ENCODE assay signal across 42 mouse cellular contexts in genomic region chr3:103759261-103759970, GRCm38 (mm10). TPM values are rescaled to one million over a fixed set of nuclear protein-coding genes. Genes with fewer than 3 reads are reported as not detected.
A peak's percentile ranks its signal among the peaks of the same experiment; 100 is the strongest.
DNase-seq lines count a peak whose midpoint lies in the region; ATAC-seq and TF ChIP-seq lines count a peak whose summit lies in the region.
"Had no signal": no experiment of that assay in that cellular context is flagged by ENCODE, and none has a peak within 500 bp of the region (broad histone marks: within the 10 kb centered on the region; RNA-seq: fewer than 3 reads in every experiment).

No protein-coding gene starts in this region.

- CTCF ChIA-PET in Patski (lab: Charles Lee): interaction anchor here (0.7 to 3.4 kb wide), 8 partner anchors 9 to 339 kb away, joined by 3 to 16 read pairs (median 3); no protein-coding TSS in a partner anchor

- WGBS in intestine, postnatal 0 days: 55% methylated on average over 5 of the region's 5 CpGs
- WGBS in kidney, adult 2 months: 81% methylated on average over 5 of the region's 5 CpGs

- H3K9me3 ChIP-seq in intestine, postnatal 0 days (ENCODE audit: control insufficient read depth): no peaks in the 10 kb centered on the region
- H3K9me3 ChIP-seq: embryonic facial prominence, embryonic 12.5 days; heart, embryonic 13.5 days; hindbrain, embryonic 10.5 days; hindbrain, embryonic 15.5 days; limb, embryonic 13.5 days; liver, embryonic 12.5 days; megakaryocyte, embryonic 14.5 days; neural tube, embryonic 15.5 days had no signal

- intact Hi-C loops in left cerebral cortex, postnatal 14 days (cut with DNase I): loop anchor here (10.0 kb wide), 1 partner anchor 715 kb away; no protein-coding TSS in a partner anchor

- in situ Hi-C loops in Patski (cut with MboI; ENCODE audit: low pct_unique_long_range_greater_than_20kb): no loop called here

- H3K36me3 ChIP-seq in C2C12 (ENCODE audit: control insufficient read depth, insufficient read depth): peaks cover 87% of the 10 kb centered on the region
- peaks cover 46% of the 10 kb centered on the region for H3K36me3 ChIP-seq in intestine, postnatal 0 days (ENCODE audit: control insufficient read depth, insufficient read depth)
- peaks cover 10% of the 10 kb centered on the region for H3K36me3 ChIP-seq in kidney, adult 2 months (ENCODE audit: control insufficient read depth, insufficient read depth, low read length)

- no peaks in the 10 kb centered on the region for H3K4me1 ChIP-seq in intestine, postnatal 0 days (replicated peaks; ENCODE audit: control insufficient read depth, insufficient read depth, low read length)
- no peaks in the 10 kb centered on the region for H3K4me1 ChIP-seq in kidney, adult 2 months (ENCODE audit: control insufficient read depth, insufficient read depth, low read length)
- H3K4me1 ChIP-seq: embryonic facial prominence, embryonic 12.5 days; hindbrain, embryonic 10.5 days; hindbrain, embryonic 15.5 days; limb, embryonic 13.5 days; neural tube, embryonic 15.5 days had no signal

- no peak overlapping the region for H3K27ac ChIP-seq in intestine, postnatal 0 days (ENCODE audit: low read depth, low read length)
- H3K27ac ChIP-seq in kidney, adult 2 months (ENCODE audit: insufficient read depth, low read depth, low read length): no peak overlapping the region
- H3K27ac ChIP-seq: embryonic facial prominence, embryonic 12.5 days; heart, embryonic 13.5 days; hindbrain, embryonic 10.5 days; hindbrain, embryonic 15.5 days; layer of hippocampus, adult 2 months; left cerebral cortex, adult 2 months; limb, embryonic 13.5 days; liver, embryonic 12.5 days; neural tube, embryonic 15.5 days had no signal

- no peak for TF ChIP-seq CTCF in C2C12 (IDR thresholded peaks at IDR 0.05; ENCODE audit: control insufficient read depth, insufficient read depth, insufficient read length)
- TF ChIP-seq CTCF in Patski (IDR thresholded peaks at IDR 0.05): no peak
- no peak for TF ChIP-seq CTCF in intestine, postnatal 0 days (IDR thresholded peaks at IDR 0.05; ENCODE audit: low read depth)
- TF ChIP-seq CTCF in kidney, adult 2 months (conservative IDR thresholded peaks at IDR 0.05; ENCODE audit: insufficient read depth, insufficient read length, low read depth, low read length): no peak

- H3K79me3 ChIP-seq in C2C12 (ENCODE audit: low read depth): peaks cover 3% of the 10 kb centered on the region

- peak; percentile 85 for ATAC-seq in Patski
- ATAC-seq in intestine, postnatal 0 days: peak; percentile 82
- ATAC-seq: CD4-positive, CD25-positive, alpha-beta regulatory T cell, adult 4 months; forebrain, embryonic 16.5 days; liver, embryonic 12.5 days; liver, postnatal 0 days had no signal

- no peaks in the 10 kb centered on the region for H3K79me2 ChIP-seq in C2C12 (ENCODE audit: control insufficient read depth, insufficient read depth)

- DNase-seq in 3T3-L1 (ENCODE audit: low read depth, low spot score) (peak; percentile 91), Patski (ENCODE audit: low read depth, low spot score) (peak; percentile 67)
- no peak for DNase-seq in kidney, adult 2 months
- no peak for DNase-seq in left cerebral cortex, postnatal 14 days (ENCODE audit: low spot score in 2 of 2)
- DNase-seq in frontal cortex, postnatal 10 days (ENCODE audit: low spot score in 2 of 2): no peak
- DNase-seq: cerebellum, adult 11 months; cerebellum, adult 9-11 months; embryo, embryonic 11 days; heart, postnatal 14 days; kidney, postnatal 14 days; liver, postnatal 0 days; lung, postnatal 36 days; midbrain, embryonic 14.5 days; right cerebral cortex, postnatal 25 days; thymus, adult 18-20 months; thymus, postnatal 25 days had no signal

- H3K27me3 ChIP-seq in C2C12 (ENCODE audit: control insufficient read depth, insufficient read depth, insufficient read length) (no peaks in the 10 kb centered on the region), Patski (no peaks in the 10 kb centered on the region)
- no peaks in the 10 kb centered on the region for H3K27me3 ChIP-seq in intestine, postnatal 0 days (replicated peaks; ENCODE audit: control insufficient read depth, insufficient read depth, low read length)
- H3K27me3 ChIP-seq in kidney, adult 2 months (replicated peaks; ENCODE audit: control insufficient read depth, insufficient read depth, low read length): no peaks in the 10 kb centered on the region
- H3K27me3 ChIP-seq: embryonic facial prominence, embryonic 12.5 days; heart, embryonic 13.5 days; hindbrain, embryonic 15.5 days; limb, embryonic 13.5 days; liver, embryonic 12.5 days; megakaryocyte, embryonic 14.5 days; neural tube, embryonic 15.5 days had no signal

- no peak overlapping the region for H3K9ac ChIP-seq in intestine, postnatal 0 days (ENCODE audit: low read depth, low read length)
- H3K9ac ChIP-seq: embryonic facial prominence, embryonic 12.5 days; heart, embryonic 13.5 days; hindbrain, embryonic 15.5 days; limb, embryonic 13.5 days; liver, embryonic 12.5 days; liver, postnatal 0 days; neural tube, embryonic 15.5 days had no signal

- no peak for TF ChIP-seq POLR2A in kidney, adult 2 months (IDR thresholded peaks at IDR 0.05; ENCODE audit: low read depth, low read length)

- H3K4me3 ChIP-seq in C2C12 (ENCODE audit: insufficient read depth, poor library complexity, severe bottlenecking): no peak overlapping the region
- H3K4me3 ChIP-seq in intestine, postnatal 0 days (ENCODE audit: low read depth, low read length): no peak overlapping the region
- H3K4me3 ChIP-seq in kidney, adult 2 months (ENCODE audit: insufficient read depth, low read depth, low read length): no peak overlapping the region
- H3K4me3 ChIP-seq: embryonic facial prominence, embryonic 12.5 days; heart, embryonic 13.5 days; hindbrain, embryonic 10.5 days; hindbrain, embryonic 15.5 days; layer of hippocampus, adult 2 months; left cerebral cortex, adult 2 months; limb, embryonic 13.5 days; liver, embryonic 12.5 days; megakaryocyte, embryonic 14.5 days; neural tube, embryonic 15.5 days had no signal

- no peak overlapping the region for H3K4me2 ChIP-seq in intestine, postnatal 0 days (replicated peaks; ENCODE audit: low read depth)
- H3K4me2 ChIP-seq: embryonic facial prominence, embryonic 12.5 days; heart, embryonic 13.5 days; hindbrain, embryonic 15.5 days; limb, embryonic 13.5 days; liver, embryonic 12.5 days; neural tube, embryonic 15.5 days had no signal

- H3ac ChIP-seq in C2C12 (ENCODE audit: control insufficient read depth, insufficient read length, low read depth): no peak overlapping the region

- POLR2A ChIA-PET in Patski (lab: Charles Lee): interaction anchor here (0.9 kb wide), 1 partner anchor 12 kb away, joined by 4 read pairs; no protein-coding TSS in a partner anchor

TF ChIP-seq in C2C12, 6 proteins besides CTCF, POLR2A, EP300 and RAD21:
- TF ChIP-seq CEBPB (IDR thresholded peaks at IDR 0.05; ENCODE audit: low read depth): peak; percentile 24
- TF ChIP-seq MAX (IDR thresholded peaks at IDR 0.05): peak; percentile 89
- TF ChIP-seq MYOG (IDR thresholded peaks at IDR 0.05; ENCODE audit: control insufficient read depth, extremely low read depth, insufficient read length): no peak
- TF ChIP-seq USF1 (IDR thresholded peaks at IDR 0.05; ENCODE audit: low read depth): no peak
- TF ChIP-seq FOSL1 (IDR thresholded peaks at IDR 0.05; ENCODE audit: insufficient read depth, low read length, poor library complexity, severe bottlenecking): peak; percentile 48
- peak; percentile 56 for TF ChIP-seq MYOD1 (IDR thresholded peaks at IDR 0.05; ENCODE audit: control insufficient read depth, insufficient read length, low read depth)

RNA-seq across cellular contexts. Expression of gene Gm10964, which starts 20.2 kb away (rescaled TPM):
- polyA plus RNA-seq in C2C12 (2012; fragmentation: generic; extraction: Trizol): not detected
- not detected for polyA plus RNA-seq in Patski (2021)
- polyA plus RNA-seq in intestine, postnatal 0 days (2015; fragmentation: Nextera tagmentation; extraction: Ambion mirVana): not detected in 2 replicates
- polyA plus RNA-seq in kidney, adult 2 months (2012; rRNA removed): not detected in 2 replicates
- not detected for total RNA-seq in left cerebral cortex, postnatal 14 days (2021)
- total RNA-seq: adrenal gland, adult 18-20 months; gastrocnemius, adult 8-10 months; gastrocnemius, postnatal 4 days; heart, adult 8-10 months; heart, postnatal 14 days; layer of hippocampus, adult 2 months; layer of hippocampus, postnatal 14 days; left cerebral cortex, adult 2 months; left cerebral cortex, postnatal 36 days; monocyte, adult 5-6 weeks had no signal
- polyA plus RNA-seq: CD4-positive, CD25-positive, alpha-beta regulatory T cell, adult 4 months; embryonic facial prominence, embryonic 12.5 days; forebrain, embryonic 11.5 days; forebrain, embryonic 16.5 days; heart, embryonic 13.5 days; hindbrain, embryonic 10.5 days; hindbrain, embryonic 15.5 days; intestine, embryonic 14.5 days; kidney, embryonic 14.5 days; limb, embryonic 13.5 days; liver, embryonic 12.5 days; liver, postnatal 0 days; lung, embryonic 16.5 days; midbrain, embryonic 14.5 days; neural tube, embryonic 15.5 days; stomach, embryonic 16.5 days had no signal

RNA-seq across cellular contexts. Expression of gene Olfml3, which starts 21.6 kb away (rescaled TPM):
- 7.5 TPM for polyA plus RNA-seq in C2C12 (2012; fragmentation: generic; extraction: Trizol)
- 3.5 TPM for polyA plus RNA-seq in Patski (2021)
- 11.5 and 13.1 TPM in 2 replicates for polyA plus RNA-seq in intestine, postnatal 0 days (2015; fragmentation: Nextera tagmentation; extraction: Ambion mirVana)
- 30.0 and 31.7 TPM in 2 replicates for polyA plus RNA-seq in kidney, adult 2 months (2012; rRNA removed)
- total RNA-seq in left cerebral cortex, postnatal 14 days (2021): 10 to 100 TPM; 12.2 to 14.2 TPM

RNA-seq across cellular contexts. Expression of gene Hipk1, which starts 31.9 kb away (rescaled TPM):
- polyA plus RNA-seq in C2C12 (2012; fragmentation: generic; extraction: Trizol): 15.6 TPM
- 80.5 TPM for polyA plus RNA-seq in Patski (2021)
- 6.6 and 7.1 TPM in 2 replicates for polyA plus RNA-seq in intestine, postnatal 0 days (2015; fragmentation: Nextera tagmentation; extraction: Ambion mirVana)
- 58.1 and 62.3 TPM in 2 replicates for polyA plus RNA-seq in kidney, adult 2 months (2012; rRNA removed)
- total RNA-seq in left cerebral cortex, postnatal 14 days (2021): 10 to 100 TPM; 77.1 to 88.6 TPM

RNA-seq across cellular contexts. Expression of gene Dclre1b, which starts 49.8 kb away (rescaled TPM):
- polyA plus RNA-seq in C2C12 (2012; fragmentation: generic; extraction: Trizol) (7.6 TPM), Patski (2021) (12.0 TPM)
- 10.2 and 13.3 TPM in 2 replicates for polyA plus RNA-seq in intestine, postnatal 0 days (2015; fragmentation: Nextera tagmentation; extraction: Ambion mirVana)
- polyA plus RNA-seq in kidney, adult 2 months (2012; rRNA removed): 8.9 and 12.5 TPM in 2 replicates
- total RNA-seq in left cerebral cortex, postnatal 14 days (2021): 1 to 10 TPM; 5.5 to 7.2 TPM

RNA-seq across cellular contexts. Expression of gene Ap4b1, which starts 49.9 kb away (rescaled TPM):
- 8.8 TPM for polyA plus RNA-seq in C2C12 (2012; fragmentation: generic; extraction: Trizol)
- 25.7 TPM for polyA plus RNA-seq in Patski (2021)
- polyA plus RNA-seq in intestine, postnatal 0 days (2015; fragmentation: Nextera tagmentation; extraction: Ambion mirVana): 12.6 and 12.9 TPM in 2 replicates
- 13.8 and 15.7 TPM in 2 replicates for polyA plus RNA-seq in kidney, adult 2 months (2012; rRNA removed)
- total RNA-seq in left cerebral cortex, postnatal 14 days (2021): 10 to 100 TPM; 12.8 to 13.4 TPM

Comparison
In these comparisons a context has a peak if more than half of its experiments do, and no peak if none do; other contexts are left out.
1. DNase-seq: peak in 3T3-L1 (single experiment) and Patski (single experiment); none in kidney, adult 2 months (single experiment), left cerebral cortex, postnatal 14 days (0 of 2) and frontal cortex, postnatal 10 days (0 of 2).